Comparison of ENCODE assay signal across 10 mouse cellular contexts in the genomic region with DNA sequence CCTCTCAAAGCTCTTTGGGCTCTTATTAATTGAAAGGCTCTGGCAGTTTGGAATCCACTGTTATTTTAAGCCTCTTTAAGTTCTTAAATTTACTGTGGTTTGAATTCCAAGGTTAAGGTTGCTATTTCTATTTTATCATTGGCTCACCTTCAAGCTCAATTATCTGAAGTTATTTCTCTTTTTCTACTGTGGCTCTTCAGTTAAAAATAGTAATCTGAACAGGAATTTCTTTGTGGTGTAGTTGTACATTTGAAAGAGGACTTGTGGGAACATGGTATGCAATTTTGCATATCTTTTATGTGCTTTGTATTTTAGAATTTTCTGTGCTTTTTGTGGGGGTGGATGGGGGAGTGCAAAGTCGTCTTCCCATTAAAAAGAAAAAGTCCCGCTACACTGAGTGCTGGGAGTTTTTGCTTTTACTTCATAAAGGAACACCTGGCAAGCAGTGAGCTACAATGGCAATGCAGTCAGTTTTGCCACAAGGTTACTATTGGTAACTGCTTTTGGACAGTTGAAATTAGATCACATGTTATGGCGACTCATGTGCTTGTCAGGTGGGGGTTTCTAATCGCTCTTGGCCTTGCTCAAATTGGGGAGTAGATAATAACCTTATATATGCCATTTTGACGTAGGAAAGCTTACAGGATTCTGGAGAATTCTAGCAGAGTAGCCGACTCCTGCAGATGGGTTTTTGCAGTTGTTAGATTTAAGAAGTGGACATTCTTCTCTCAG. TPM values are rescaled to one million over a fixed set of nuclear protein-coding genes. Genes with fewer than 3 reads are reported as not detected.
DNase-seq lines count a peak whose midpoint lies in the region; ATAC-seq and TF ChIP-seq lines count a peak whose summit lies in the region.
"Had no signal": no experiment of that assay in that cellular context is flagged by ENCODE, and none has a peak within 500 bp of the region (broad histone marks: within the 10 kb centered on the region; RNA-seq: fewer than 3 reads in every experiment).

No protein-coding gene starts in this region.

- H3K4me3 ChIP-seq in kidney, postnatal 0 days (replicated peaks; ENCODE audit: low read depth, low read length), result peak overlapping the region; percentile 94
- H3K4me3 ChIP-seq in embryonic facial prominence, embryonic 10.5 days, result peak overlapping the region; percentile 69
- no peak overlapping the region; the same call in 1 of the 2 replicates for H3K4me3 ChIP-seq in intestine, embryonic 15.5 days (replicated peaks)
- no peak overlapping the region for H3K4me3 ChIP-seq in neural tube, embryonic 12.5 days

- H3K9ac ChIP-seq in kidney, postnatal 0 days (ENCODE audit: low read depth, low read length), result no peak overlapping the region
- no peak overlapping the region; the same call in 1 of the 2 replicates for H3K9ac ChIP-seq in intestine, embryonic 15.5 days
- H3K9ac ChIP-seq in neural tube, embryonic 12.5 days, result no peak overlapping the region

- no peaks in the 10 kb centered on the region for H3K9me3 ChIP-seq in kidney, postnatal 0 days (replicated peaks; ENCODE audit: low read length)
- no peaks in the 10 kb centered on the region for H3K9me3 ChIP-seq in embryonic facial prominence, embryonic 10.5 days
- H3K9me3 ChIP-seq in intestine, embryonic 15.5 days, result no peaks in the 10 kb centered on the region
- H3K9me3 ChIP-seq in neural tube, embryonic 12.5 days, result no peaks in the 10 kb centered on the region

- no peaks in the 10 kb centered on the region for H3K27me3 ChIP-seq in kidney, postnatal 0 days (ENCODE audit: insufficient read depth, low read length)
- no peaks in the 10 kb centered on the region for H3K27me3 ChIP-seq in embryonic facial prominence, embryonic 10.5 days (replicated peaks; ENCODE audit: low read depth, poor library complexity, severe bottlenecking)
- H3K27me3 ChIP-seq in intestine, embryonic 15.5 days (replicated peaks), result no peaks in the 10 kb centered on the region
- H3K27me3 ChIP-seq in neural tube, embryonic 12.5 days (replicated peaks), result no peaks in the 10 kb centered on the region

- no peak overlapping the region for H3K27ac ChIP-seq in kidney, postnatal 0 days
- no peak overlapping the region for H3K27ac ChIP-seq in embryonic facial prominence, embryonic 10.5 days (replicated peaks)
- no peak overlapping the region for H3K27ac ChIP-seq in intestine, embryonic 15.5 days
- no peak overlapping the region for H3K27ac ChIP-seq in neural tube, embryonic 12.5 days

- DNase-seq in kidney, postnatal 0 days (ENCODE audit: low spot score), result peak; percentile 10
- DNase-seq in kidney, postnatal 36 days, result no peak
- DNase-seq in embryonic facial prominence, embryonic 10.5 days (ENCODE audit: low spot score), result no peak
- DNase-seq in right cerebral cortex, postnatal 10 days (ENCODE audit: low spot score in 2 of 2), result no peak
- no peak for DNase-seq in retina, postnatal 1 day
- DNase-seq in thymus, postnatal 0 days (ENCODE audit: low spot score), result no peak
- DNase-seq: gastrocnemius, postnatal 14 days had no signal

- H3K4me1 ChIP-seq in kidney, postnatal 0 days (replicated peaks; ENCODE audit: insufficient read depth, low read length), result peaks cover 19% of the 10 kb centered on the region
- peaks cover 41% of the 10 kb centered on the region for H3K4me1 ChIP-seq in embryonic facial prominence, embryonic 10.5 days
- peaks cover 18% of the 10 kb centered on the region for H3K4me1 ChIP-seq in intestine, embryonic 15.5 days (replicated peaks)
- H3K4me1 ChIP-seq in neural tube, embryonic 12.5 days, result peaks cover 32% of the 10 kb centered on the region

- H3K4me2 ChIP-seq in kidney, postnatal 0 days (ENCODE audit: low read length), result peak overlapping the region; percentile 69
- peak overlapping the region; percentile 69 for H3K4me2 ChIP-seq in intestine, embryonic 15.5 days (replicated peaks)
- peak overlapping the region; percentile 68 for H3K4me2 ChIP-seq in neural tube, embryonic 12.5 days (replicated peaks)

- TF ChIP-seq CTCF in kidney, postnatal 0 days (IDR thresholded peaks at IDR 0.05; ENCODE audit: low read depth), result no peak

- ATAC-seq in kidney, postnatal 0 days (replicated peaks; ENCODE audit: low FRiP score, low read depth), result no peak
- ATAC-seq in intestine, embryonic 15.5 days, result no peak
- ATAC-seq in neural tube, embryonic 12.5 days (ENCODE audit: low FRiP score, low read depth), result no peak
- ATAC-seq: activated CD4-positive, CD25-positive, alpha-beta regulatory T cell, adult 4 months had no signal

- WGBS in kidney, postnatal 0 days, result 37% methylated on average over 6 of the region's 6 CpGs
- 72% methylated on average over 6 of the region's 6 CpGs for WGBS in embryonic facial prominence, embryonic 10.5 days
- WGBS in intestine, embryonic 15.5 days, result 52% methylated on average over 6 of the region's 6 CpGs
- WGBS in neural tube, embryonic 12.5 days, result 78% methylated on average over 6 of the region's 6 CpGs

- peaks cover 3% of the 10 kb centered on the region; the same call in 1 of the 2 replicates for H3K36me3 ChIP-seq in kidney, postnatal 0 days (ENCODE audit: insufficient read depth, low read length)
- peaks cover 48% of the 10 kb centered on the region for H3K36me3 ChIP-seq in embryonic facial prominence, embryonic 10.5 days (replicated peaks)
- H3K36me3 ChIP-seq in intestine, embryonic 15.5 days, result no peaks in the 10 kb centered on the region
- peaks cover 10% of the 10 kb centered on the region; the same call in 1 of the 2 replicates for H3K36me3 ChIP-seq in neural tube, embryonic 12.5 days

RNA-seq across cellular contexts. Expression of a gene that starts 2.6 kb away (rescaled TPM):
- polyA plus RNA-seq in kidney, postnatal 0 days (2015; fragmentation: Nextera tagmentation; extraction: Ambion mirVana), result 12.3 and 14.1 TPM in 2 replicates
- polyA plus RNA-seq in embryonic facial prominence, embryonic 10.5 days (2016; fragmentation: Nextera tagmentation; extraction: Ambion mirVana), result 14.2 and 14.4 TPM in 2 replicates
- 12.4 and 13.5 TPM in 2 replicates for polyA plus RNA-seq in intestine, embryonic 15.5 days (2015; fragmentation: Nextera tagmentation; extraction: Ambion mirVana)
- 21.1 and 21.8 TPM in 2 replicates for polyA plus RNA-seq in neural tube, embryonic 12.5 days (2016; fragmentation: Nextera tagmentation; extraction: Ambion mirVana)
- polyA plus RNA-seq in thymus, postnatal 0 days (2015; fragmentation: Nextera tagmentation; extraction: Ambion mirVana), result 13.3 and 15.6 TPM in 2 replicates

RNA-seq across cellular contexts. Expression of a gene that starts 57.1 kb away (rescaled TPM):
- 6.0 and 6.7 TPM in 2 replicates for polyA plus RNA-seq in kidney, postnatal 0 days (2015; fragmentation: Nextera tagmentation; extraction: Ambion mirVana)
- polyA plus RNA-seq in embryonic facial prominence, embryonic 10.5 days (2016; fragmentation: Nextera tagmentation; extraction: Ambion mirVana), result 6.2 and 6.4 TPM in 2 replicates
- 7.1 and 7.7 TPM in 2 replicates for polyA plus RNA-seq in intestine, embryonic 15.5 days (2015; fragmentation: Nextera tagmentation; extraction: Ambion mirVana)
- polyA plus RNA-seq in neural tube, embryonic 12.5 days (2016; fragmentation: Nextera tagmentation; extraction: Ambion mirVana), result 12.6 and 14.4 TPM in 2 replicates
- polyA plus RNA-seq in thymus, postnatal 0 days (2015; fragmentation: Nextera tagmentation; extraction: Ambion mirVana), result 6.5 and 7.3 TPM in 2 replicates

Comparison
In these comparisons a context has a peak if more than half of its experiments do, and no peak if none do; other contexts are left out.
1. H3K4me3 ChIP-seq: peak in kidney, postnatal 0 days (single experiment) and embryonic facial prominence, embryonic 10.5 days (single experiment); none in intestine, embryonic 15.5 days (single experiment) and neural tube, embryonic 12.5 days (single experiment).
2. Peak in every context shown above with its lines, with median percentiles within 50 percentile points of each other: H3K4me2 ChIP-seq.